19 mouse cellular contexts compared by ENCODE assay signal in the genomic region with DNA sequence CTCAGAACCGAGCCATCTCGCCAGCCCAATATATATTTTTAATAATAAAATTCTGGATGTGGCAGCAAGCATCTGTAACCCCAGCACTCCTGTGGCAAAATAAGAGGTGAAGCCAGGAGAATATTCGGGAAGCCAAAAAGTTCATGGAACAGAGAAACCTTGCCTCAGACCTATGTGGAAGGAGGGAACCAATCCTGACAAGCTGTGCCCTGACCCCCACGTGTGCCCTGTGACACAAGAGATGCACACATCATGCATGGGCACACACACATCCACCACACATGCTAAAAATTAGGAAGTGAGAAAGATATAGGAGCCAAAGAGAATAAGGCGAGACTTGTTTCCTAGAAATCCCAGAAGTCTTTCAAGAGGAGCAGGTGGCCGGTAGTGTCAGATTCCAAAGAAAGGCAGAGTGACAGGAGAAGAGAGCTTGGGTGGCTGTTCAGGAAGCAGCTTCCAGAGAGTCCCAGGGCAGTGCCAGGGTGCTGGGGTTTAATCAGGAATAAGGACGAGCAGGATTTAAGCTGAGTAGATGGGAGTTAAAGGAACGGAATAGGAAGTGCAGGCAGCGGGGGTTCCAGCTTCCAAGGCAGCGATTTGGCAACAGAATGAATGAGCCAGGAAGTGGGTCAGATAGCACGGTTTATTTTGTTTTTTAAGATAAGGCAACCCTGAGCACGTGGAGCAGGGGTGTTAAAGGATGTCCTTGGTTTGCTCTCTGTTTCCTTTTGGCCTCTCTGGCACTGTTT. TPM values are rescaled to one million over a fixed set of nuclear protein-coding genes. Genes with fewer than 3 reads are reported as not detected.
A peak's percentile ranks its signal among the peaks of the same experiment; 100 is the strongest.
DNase-seq lines count a peak whose midpoint lies in the region; ATAC-seq lines count a peak whose summit lies in the region.
"Had no signal": no experiment of that assay in that cellular context is flagged by ENCODE, and none has a peak within 500 bp of the region (broad histone marks: within the 10 kb centered on the region; RNA-seq: fewer than 3 reads in every experiment).

No protein-coding gene starts in this region.

- peak overlapping the region; percentile 100 for H3K27ac ChIP-seq in heart, embryonic 11.5 days (ENCODE audit: low read depth, low read length)
- H3K27ac ChIP-seq in heart, embryonic 12.5 days (ENCODE audit: poor library complexity, severe bottlenecking), result peak overlapping the region; percentile 99
- H3K27ac ChIP-seq: limb, embryonic 15.5 days; midbrain, embryonic 12.5 days had no signal

- 28% methylated on average over 12 of the region's 12 CpGs for WGBS in heart, embryonic 11.5 days (ENCODE audit: insufficient replicate concordance)
- WGBS in heart, embryonic 12.5 days, result 26% methylated on average over 12 of the region's 12 CpGs

- H3K4me1 ChIP-seq in heart, embryonic 11.5 days (ENCODE audit: control insufficient read depth, insufficient read depth, low read length), result peaks cover 35% of the 10 kb centered on the region
- peaks cover 76% of the 10 kb centered on the region for H3K4me1 ChIP-seq in heart, embryonic 12.5 days (replicated peaks)
- H3K4me1 ChIP-seq: limb, embryonic 15.5 days had no signal

- H3K36me3 ChIP-seq in heart, embryonic 11.5 days (ENCODE audit: control insufficient read depth, insufficient read depth, low read length), result no peaks in the 10 kb centered on the region
- peaks cover 7% of the 10 kb centered on the region for H3K36me3 ChIP-seq in heart, embryonic 12.5 days
- H3K36me3 ChIP-seq: limb, embryonic 15.5 days; midbrain, embryonic 12.5 days had no signal

- H3K4me3 ChIP-seq in heart, embryonic 11.5 days (ENCODE audit: low read depth, low read length), result no peak overlapping the region
- H3K4me3 ChIP-seq in heart, embryonic 12.5 days, result 0 out of 2 replicates have a peak overlapping the region, but pooled peaks have one; percentile 0
- H3K4me3 ChIP-seq: limb, embryonic 15.5 days; midbrain, embryonic 12.5 days had no signal

- no peak for ATAC-seq in heart, embryonic 11.5 days (replicated peaks; ENCODE audit: insufficient number of reproducible peaks, low FRiP score, low TSS enrichment)
- ATAC-seq in heart, embryonic 12.5 days (ENCODE audit: insufficient number of reproducible peaks, low FRiP score), result no peak
- ATAC-seq in megakaryocyte progenitor cell, adult 5-6 weeks (replicated peaks; ENCODE audit: poor library complexity), result peak; percentile 54
- ATAC-seq: Patski had no signal

- H3K4me2 ChIP-seq in heart, embryonic 11.5 days, result peak overlapping the region; percentile 46
- peak overlapping the region; percentile 44 for H3K4me2 ChIP-seq in heart, embryonic 12.5 days
- H3K4me2 ChIP-seq: hindbrain, embryonic 14.5 days; limb, embryonic 15.5 days; midbrain, embryonic 12.5 days had no signal

- no peaks in the 10 kb centered on the region for H3K9me3 ChIP-seq in heart, embryonic 11.5 days (replicated peaks; ENCODE audit: control insufficient read depth, low read length)
- H3K9me3 ChIP-seq in heart, embryonic 12.5 days (replicated peaks), result peaks cover 4% of the 10 kb centered on the region; the same call in 1 of the 2 replicates
- H3K9me3 ChIP-seq: limb, embryonic 15.5 days; midbrain, embryonic 12.5 days had no signal

- no peak for DNase-seq in heart, adult 8-10 months (ENCODE audit: low spot score)
- DNase-seq in lung, postnatal 10 days, result peak; percentile 18
- no peak for DNase-seq in lung, postnatal 4 days
- DNase-seq in left cerebral cortex, adult 18-20 months (ENCODE audit: low spot score in 2 of 2), result no peak
- DNase-seq: adrenal gland, postnatal 25 days; cerebellum, adult 11 months; embryo, embryonic 11 days; kidney, adult 8-10 months had no signal

- H3K27me3 ChIP-seq in heart, embryonic 11.5 days (ENCODE audit: control insufficient read depth, insufficient read depth, low read length), result no peaks in the 10 kb centered on the region; the same call in 1 of the 2 replicates
- H3K27me3 ChIP-seq in heart, embryonic 12.5 days (replicated peaks), result peaks cover 8% of the 10 kb centered on the region; the same call in 1 of the 2 replicates
- H3K27me3 ChIP-seq: limb, embryonic 15.5 days; midbrain, embryonic 12.5 days had no signal

- peak overlapping the region; percentile 1 for H3K9ac ChIP-seq in heart, embryonic 11.5 days (ENCODE audit: low read depth, low read length)
- peak overlapping the region; percentile 59; the same call in 1 of the 2 replicates for H3K9ac ChIP-seq in heart, embryonic 12.5 days
- H3K9ac ChIP-seq: hindbrain, embryonic 14.5 days; limb, embryonic 15.5 days; midbrain, embryonic 12.5 days had no signal

RNA-seq across cellular contexts. Expression of a gene that starts 7.7 kb away (rescaled TPM):
- 3,446 and 4,122 TPM in 2 replicates for polyA plus RNA-seq in heart, embryonic 11.5 days (2014; fragmentation: Nextera tagmentation; extraction: Ambion mirVana)
- total RNA-seq in heart, adult 8-10 months (2022), result 1,000 to 10,000 TPM; 1,453 to 2,519 (median 2,136) TPM
- 5,583 and 5,934 TPM in 2 replicates for polyA plus RNA-seq in heart, embryonic 12.5 days (2016; fragmentation: Nextera tagmentation; extraction: Ambion mirVana)
- total RNA-seq in megakaryocyte progenitor cell, adult 5-6 weeks (2015), result not detected in 2 replicates
- total RNA-seq in megakaryocyte progenitor cell, adult 5-6 weeks (2017), result not detected in 2 replicates
- 10 to 100 TPM; 16.0 to 18.2 TPM for total RNA-seq in left cerebral cortex, adult 18-20 months (2021)
- total RNA-seq: adrenal gland, postnatal 25 days had no signal

RNA-seq across cellular contexts. Expression of a gene that starts 13.1 kb away (rescaled TPM):
- 60.3 and 62.1 TPM in 2 replicates for polyA plus RNA-seq in heart, embryonic 11.5 days (2014; fragmentation: Nextera tagmentation; extraction: Ambion mirVana)
- total RNA-seq in heart, adult 8-10 months (2022), result 10 to 100 TPM; 22.3 to 31.5 (median 25.9) TPM
- polyA plus RNA-seq in heart, embryonic 12.5 days (2016; fragmentation: Nextera tagmentation; extraction: Ambion mirVana), result 55.7 and 60.8 TPM in 2 replicates
- 57.0 and 72.1 TPM in 2 replicates for total RNA-seq in megakaryocyte progenitor cell, adult 5-6 weeks (2015)
- 58.4 and 63.3 TPM in 2 replicates for total RNA-seq in megakaryocyte progenitor cell, adult 5-6 weeks (2017)
- 10 to 100 TPM; 30.6 to 32.0 TPM for total RNA-seq in left cerebral cortex, adult 18-20 months (2021)

RNA-seq across cellular contexts. Expression of a gene that starts 25.4 kb away (rescaled TPM):
- polyA plus RNA-seq in heart, embryonic 11.5 days (2014; fragmentation: Nextera tagmentation; extraction: Ambion mirVana), result not detected in 2 replicates
- total RNA-seq in heart, adult 8-10 months (2022), result not detected
- not detected in 2 replicates for polyA plus RNA-seq in heart, embryonic 12.5 days (2016; fragmentation: Nextera tagmentation; extraction: Ambion mirVana)
- not detected in 2 replicates for total RNA-seq in megakaryocyte progenitor cell, adult 5-6 weeks (2015)
- total RNA-seq in megakaryocyte progenitor cell, adult 5-6 weeks (2017), result not detected in 2 replicates
- not detected for total RNA-seq in left cerebral cortex, adult 18-20 months (2021)
- total RNA-seq: adrenal gland, postnatal 25 days; layer of hippocampus, postnatal 25 days had no signal
- polyA plus RNA-seq: hindbrain, embryonic 14.5 days; limb, embryonic 15.5 days; midbrain, embryonic 12.5 days; neural tube, embryonic 11.5 days; Patski; stomach, embryonic 14.5 days; urinary bladder, adult 2 months had no signal

RNA-seq across cellular contexts. Expression of a gene that starts 35.4 kb away (rescaled TPM):
- polyA plus RNA-seq in heart, embryonic 11.5 days (2014; fragmentation: Nextera tagmentation; extraction: Ambion mirVana), result 2,306 and 2,903 TPM in 2 replicates
- total RNA-seq in heart, adult 8-10 months (2022), result over 10,000 TPM; 18,156 to 23,973 (median 22,335) TPM
- 2,737 and 2,858 TPM in 2 replicates for polyA plus RNA-seq in heart, embryonic 12.5 days (2016; fragmentation: Nextera tagmentation; extraction: Ambion mirVana)
- not detected in 2 replicates for total RNA-seq in megakaryocyte progenitor cell, adult 5-6 weeks (2015)
- total RNA-seq in megakaryocyte progenitor cell, adult 5-6 weeks (2017), result not detected in 2 replicates
- total RNA-seq in left cerebral cortex, adult 18-20 months (2021), result 1 to 10 TPM; 3.8 to 5.0 TPM
- total RNA-seq: adrenal gland, postnatal 25 days had no signal

Comparison
In these comparisons a context has a peak if more than half of its experiments do, and no peak if none do; other contexts are left out.
1. RNA of a gene that starts 7.7 kb away (total RNA-seq): 1,453 to 2,519 TPM in heart, adult 8-10 months; 16.0 to 18.2 TPM in left cerebral cortex, adult 18-20 months and not detected in megakaryocyte progenitor cell, adult 5-6 weeks; every median in the first group is over 10 times any median in the second.